Mouse (Mus musculus): ENCODE measurements around the gene Ttc12.

GRCm38 (mm10) chr9:49407028-49407427, 79.0 kb downstream of the Ttc12 start:
- TF ChIP-seq TAL1 (IDR thresholded peaks at IDR 0.05; ENCODE audit: low read length), result no peak
- TF ChIP-seq GATA1 (IDR thresholded peaks at IDR 0.05; ENCODE audit: low read length), result no peak

Measured in erythroblast, embryonic 14.5 days (primary cell).